Mouse (Mus musculus): ENCODE data around the gene C2cd5. TPM values are rescaled to one million over a fixed set of nuclear protein-coding genes. Genes with fewer than 3 reads are reported as not detected.
"Not testable (repeated sequence)": the region's sequence is repeated elsewhere in the genome, so short reads cannot be mapped to it uniquely, and the experiment has no call there.

Gene C2cd5
- polyA plus RNA-seq, 1 experiment: 16.0 TPM

DNA sequence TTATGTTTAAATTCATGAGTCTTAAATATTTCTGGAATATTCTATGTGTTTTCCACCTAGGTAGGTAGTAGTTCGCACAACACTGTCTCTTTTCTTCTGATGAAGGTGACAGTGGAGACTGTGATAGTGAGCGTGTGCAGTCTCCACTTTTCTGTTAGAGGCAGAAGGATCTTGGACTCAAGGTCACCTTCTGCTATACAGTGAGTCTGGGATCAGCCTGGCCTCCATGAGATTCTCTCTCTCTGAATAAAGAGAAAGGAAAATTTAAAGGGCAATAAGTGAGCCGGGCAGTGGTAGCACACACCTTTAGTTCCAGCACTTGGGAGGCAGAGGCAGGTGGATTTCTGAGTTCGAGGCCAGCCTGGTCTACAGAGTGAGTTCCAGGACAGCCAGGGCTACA is 42.9 kb upstream of the C2cd5 start:
- DNase-seq (ENCODE audit: low read depth in 1 of 2, low spot score in 2 of 2): no peak
- Histone ChIP-seq H3K27ac (ENCODE audit: insufficient read depth, low read length) (no peak overlapping the region), H3K27me3 (ENCODE audit: control insufficient read depth, insufficient read depth, low read length) (no peaks in the 10 kb centered on the region), H3K4me3 (ENCODE audit: extremely low read depth, insufficient read depth, insufficient read length) (no peak overlapping the region), H3K36me3 (ENCODE audit: control insufficient read depth, insufficient read depth, low read length) (no peaks in the 10 kb centered on the region), H3K4me1 (ENCODE audit: control insufficient read depth, insufficient read depth, insufficient read length) (peaks cover 15% of the 10 kb centered on the region)
- no peak for TF ChIP-seq CTCF (IDR thresholded peaks at IDR 0.05; ENCODE audit: extremely low read depth, insufficient read depth, insufficient read length, insufficient replicate concordance)
- WGBS: 94% methylated on average over 4 of the region's 4 CpGs

DNA sequence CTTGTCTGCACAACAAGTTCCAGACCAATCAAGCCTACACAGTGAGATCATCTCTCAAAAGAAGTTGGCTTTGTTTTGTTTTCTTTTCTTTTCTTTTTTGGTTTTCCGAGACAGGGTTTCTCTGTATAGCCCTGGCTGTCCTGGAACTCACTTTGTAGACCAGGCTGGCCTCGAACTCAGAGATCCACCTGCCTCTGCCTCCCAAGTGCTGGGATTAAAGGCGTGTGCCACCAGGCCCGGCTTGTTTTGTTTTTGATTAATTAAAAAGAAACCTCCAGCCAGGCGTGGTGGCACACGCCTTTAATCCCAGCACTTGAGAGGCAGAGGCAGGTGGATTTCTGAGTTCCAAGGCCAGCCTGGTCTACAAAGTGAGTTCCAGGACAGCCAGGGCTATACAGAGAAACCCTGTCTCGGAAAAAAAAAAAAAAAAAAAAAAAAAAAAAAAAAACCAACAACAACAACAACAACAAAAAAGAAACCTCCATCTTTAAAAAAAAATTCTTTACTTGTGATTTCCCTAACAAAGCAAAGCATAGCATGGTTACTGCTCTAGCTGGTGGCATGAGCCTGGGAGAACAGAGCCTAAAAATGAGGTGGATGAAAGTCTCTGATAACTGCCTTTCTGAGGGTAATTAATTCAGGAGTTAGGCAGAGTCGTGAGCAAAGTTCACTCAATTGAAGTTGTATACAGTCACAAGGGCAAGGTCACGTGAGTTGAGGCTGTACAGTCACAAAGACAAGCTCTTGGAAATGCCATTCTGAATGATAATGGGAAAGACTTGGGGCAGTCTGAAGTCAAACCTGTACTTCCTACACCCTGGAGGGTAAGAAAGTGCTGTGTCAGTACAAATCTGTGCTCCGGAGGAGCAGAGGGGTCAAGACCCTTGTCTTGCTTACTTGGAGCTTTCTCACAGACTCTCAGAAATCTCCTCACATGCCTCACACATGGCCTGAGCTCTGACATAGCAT is 42.0 kb upstream of the C2cd5 start:
- not testable (repeated sequence) for H3K36me3 ChIP-seq (ENCODE audit: control insufficient read depth, insufficient read depth, low read length); DNase-seq (ENCODE audit: low read depth in 1 of 2, low spot score in 2 of 2); H3K4me1 ChIP-seq (ENCODE audit: control insufficient read depth, insufficient read depth, insufficient read length); H3K27me3 ChIP-seq (ENCODE audit: control insufficient read depth, insufficient read depth, low read length); H3K4me3 ChIP-seq (ENCODE audit: extremely low read depth, insufficient read depth, insufficient read length); H3K27ac ChIP-seq (ENCODE audit: insufficient read depth, low read length)
- WGBS: 86% methylated on average over 10 of the region's 10 CpGs

DNA sequence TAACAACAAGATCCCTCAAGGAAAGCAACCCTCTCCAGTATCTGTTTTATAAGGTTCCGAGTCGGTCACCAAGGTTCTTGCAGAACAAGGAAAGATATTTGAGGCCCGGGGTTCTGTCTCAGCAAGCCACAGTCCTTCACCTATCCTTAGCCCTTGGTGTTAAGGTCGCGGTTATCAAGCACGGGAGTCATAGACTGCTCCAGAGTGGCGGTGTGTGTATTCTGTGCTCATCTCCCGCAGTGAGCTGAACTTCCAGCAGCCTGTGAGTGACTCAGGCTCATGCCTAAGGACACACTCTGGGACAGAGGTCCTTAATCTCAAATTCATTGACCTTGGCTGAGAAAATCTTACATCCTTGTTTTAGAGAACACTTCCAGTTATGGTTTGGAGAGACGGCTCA is 40.9 kb upstream of the C2cd5 start:
- no peak for DNase-seq (ENCODE audit: low read depth in 1 of 2, low spot score in 2 of 2)
- H3K27me3 ChIP-seq (ENCODE audit: control insufficient read depth, insufficient read depth, low read length): no peaks in the 10 kb centered on the region
- no peak overlapping the region for H3K27ac ChIP-seq (ENCODE audit: insufficient read depth, low read length)
- H3K4me3 ChIP-seq (ENCODE audit: extremely low read depth, insufficient read depth, insufficient read length): no peak overlapping the region
- TF ChIP-seq CTCF (IDR thresholded peaks at IDR 0.05; ENCODE audit: extremely low read depth, insufficient read depth, insufficient read length, insufficient replicate concordance) (no peak), POLR2A (IDR thresholded peaks at IDR 0.05; ENCODE audit: low read depth, low read length) (no peak)
- WGBS: 93% methylated on average over 9 of the region's 9 CpGs
- no peaks in the 10 kb centered on the region for H3K36me3 ChIP-seq (ENCODE audit: control insufficient read depth, insufficient read depth, low read length)
- H3K4me1 ChIP-seq (ENCODE audit: control insufficient read depth, insufficient read depth, insufficient read length): peaks cover 9% of the 10 kb centered on the region

DNA sequence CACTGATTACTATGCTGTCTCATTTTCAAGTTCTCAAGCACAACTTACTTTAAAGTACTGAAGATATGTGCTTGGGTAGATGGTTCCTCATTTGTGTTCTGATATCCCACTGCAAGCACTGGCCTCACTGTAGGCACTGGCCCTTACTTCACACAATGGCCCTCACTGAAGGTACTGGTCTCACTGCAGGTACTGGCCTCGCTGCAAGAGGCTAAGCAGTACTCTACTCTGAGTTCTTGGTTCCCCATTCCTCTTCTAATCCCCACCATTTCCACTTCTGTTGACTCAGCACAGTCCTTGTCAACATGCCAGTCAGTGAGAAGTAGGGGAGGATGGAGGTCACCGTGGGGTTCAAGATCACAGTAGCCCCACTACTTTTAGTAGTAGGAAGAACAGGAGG is 39.5 kb upstream of the C2cd5 start:
- TF ChIP-seq POLR2A (IDR thresholded peaks at IDR 0.05; ENCODE audit: low read depth, low read length) (no peak), CTCF (IDR thresholded peaks at IDR 0.05; ENCODE audit: extremely low read depth, insufficient read depth, insufficient read length, insufficient replicate concordance) (no peak)
- WGBS: 62% methylated on average over 2 of the region's 2 CpGs
- Histone ChIP-seq H3K36me3 (ENCODE audit: control insufficient read depth, insufficient read depth, low read length) (no peaks in the 10 kb centered on the region), H3K4me3 (ENCODE audit: extremely low read depth, insufficient read depth, insufficient read length) (no peak overlapping the region), H3K27me3 (ENCODE audit: control insufficient read depth, insufficient read depth, low read length) (no peaks in the 10 kb centered on the region), H3K4me1 (ENCODE audit: control insufficient read depth, insufficient read depth, insufficient read length) (no peaks in the 10 kb centered on the region), H3K27ac (ENCODE audit: insufficient read depth, low read length) (no peak overlapping the region)
- DNase-seq (ENCODE audit: low read depth in 1 of 2, low spot score in 2 of 2): no peak

DNA sequence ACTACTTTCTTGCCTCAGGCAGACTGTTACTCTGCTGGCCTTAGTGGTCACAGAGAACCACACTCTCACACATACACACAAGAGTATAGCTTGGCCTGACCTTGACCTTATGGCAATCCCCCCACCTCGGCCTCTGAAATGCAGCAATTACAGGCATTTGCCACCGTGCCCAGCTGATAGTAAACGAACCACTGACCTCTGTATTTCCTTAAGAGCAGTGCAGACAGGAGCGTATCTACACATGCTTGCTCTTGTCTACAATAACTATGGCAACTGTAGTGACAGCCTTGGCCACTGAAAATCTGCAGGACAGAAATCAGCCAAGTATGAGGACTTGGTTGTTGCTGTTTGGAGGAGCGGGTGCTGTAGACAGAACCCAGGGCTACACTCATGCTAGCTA is 37.4 kb upstream of the C2cd5 start:
- no peak overlapping the region for H3K27ac ChIP-seq (ENCODE audit: insufficient read depth, low read length)
- H3K36me3 ChIP-seq (ENCODE audit: control insufficient read depth, insufficient read depth, low read length): no peaks in the 10 kb centered on the region
- H3K4me1 ChIP-seq (ENCODE audit: control insufficient read depth, insufficient read depth, insufficient read length): peaks cover 3% of the 10 kb centered on the region; the same call in 1 of the 2 replicates
- H3K4me3 ChIP-seq (ENCODE audit: extremely low read depth, insufficient read depth, insufficient read length): no peak overlapping the region
- DNase-seq (ENCODE audit: low read depth in 1 of 2, low spot score in 2 of 2): no peak
- 92% methylated on average over 5 of the region's 5 CpGs for whole genome bisulfite sequencing
- TF ChIP-seq POLR2A (IDR thresholded peaks at IDR 0.05; ENCODE audit: low read depth, low read length) (no peak), CTCF (IDR thresholded peaks at IDR 0.05; ENCODE audit: extremely low read depth, insufficient read depth, insufficient read length, insufficient replicate concordance) (no peak)
- no peaks in the 10 kb centered on the region for H3K27me3 ChIP-seq (ENCODE audit: control insufficient read depth, insufficient read depth, low read length)

DNA sequence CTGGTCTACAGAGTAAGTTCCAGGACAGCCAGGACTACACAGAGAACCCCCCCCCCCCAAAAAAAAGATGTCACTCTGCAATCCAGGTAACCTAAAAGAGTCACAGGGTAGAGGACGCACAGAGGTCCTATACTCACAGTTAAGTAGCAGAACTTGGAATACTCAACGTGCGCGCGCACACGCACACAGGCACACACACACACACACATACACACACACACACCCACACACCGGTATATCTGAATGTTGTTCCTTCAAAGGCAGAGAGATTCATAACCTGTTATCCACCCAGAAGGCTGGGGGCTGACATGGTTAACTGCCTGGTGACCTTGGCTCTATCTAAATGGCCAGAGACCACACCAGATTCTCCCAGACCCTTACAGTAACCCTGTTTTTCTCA is 36.7 kb upstream of the C2cd5 start:
- Histone ChIP-seq H3K4me1 (ENCODE audit: control insufficient read depth, insufficient read depth, insufficient read length) (peaks cover 5% of the 10 kb centered on the region; the same call in 1 of the 2 replicates), H3K4me3 (ENCODE audit: extremely low read depth, insufficient read depth, insufficient read length) (no peak overlapping the region), H3K27ac (ENCODE audit: insufficient read depth, low read length) (no peak overlapping the region), H3K27me3 (ENCODE audit: control insufficient read depth, insufficient read depth, low read length) (no peaks in the 10 kb centered on the region), H3K36me3 (ENCODE audit: control insufficient read depth, insufficient read depth, low read length) (no peaks in the 10 kb centered on the region)
- DNase-seq (ENCODE audit: low read depth in 1 of 2, low spot score in 2 of 2): no peak
- 96% methylated on average over 7 of the region's 7 CpGs for WGBS
- TF ChIP-seq POLR2A (IDR thresholded peaks at IDR 0.05; ENCODE audit: low read depth, low read length): no peak
- no peak for TF ChIP-seq CTCF (IDR thresholded peaks at IDR 0.05; ENCODE audit: extremely low read depth, insufficient read depth, insufficient read length, insufficient replicate concordance)

DNA sequence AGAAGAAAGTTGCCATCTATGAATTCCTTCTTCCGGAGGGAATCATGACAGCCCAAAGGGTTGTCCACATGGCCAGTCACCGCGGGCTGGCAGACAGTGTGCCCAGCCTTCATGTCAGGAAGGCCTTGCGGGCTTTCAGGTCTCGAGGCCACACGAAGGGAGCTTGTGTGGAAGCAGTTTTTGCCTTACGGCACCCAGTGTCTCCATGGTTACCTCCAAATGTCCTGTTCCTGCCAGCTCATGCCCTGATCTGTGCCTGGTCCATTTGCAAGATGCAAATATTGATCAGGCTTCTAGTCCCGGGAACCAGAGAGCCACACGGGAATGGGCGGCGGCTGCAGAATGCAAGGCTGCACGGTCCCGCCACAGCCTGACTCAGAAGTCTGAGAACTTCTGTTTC is 35.2 kb upstream of the C2cd5 start:
- Histone ChIP-seq H3K27me3 (ENCODE audit: control insufficient read depth, insufficient read depth, low read length) (no peaks in the 10 kb centered on the region), H3K4me3 (ENCODE audit: extremely low read depth, insufficient read depth, insufficient read length) (no peak overlapping the region), H3K36me3 (ENCODE audit: control insufficient read depth, insufficient read depth, low read length) (no peaks in the 10 kb centered on the region), H3K4me1 (ENCODE audit: control insufficient read depth, insufficient read depth, insufficient read length) (peaks cover 5% of the 10 kb centered on the region; the same call in 1 of the 2 replicates), H3K27ac (ENCODE audit: insufficient read depth, low read length) (no peak overlapping the region)
- WGBS: 86% methylated on average over 13 of the region's 13 CpGs
- TF ChIP-seq POLR2A (IDR thresholded peaks at IDR 0.05; ENCODE audit: low read depth, low read length): no peak
- DNase-seq (ENCODE audit: low read depth in 1 of 2, low spot score in 2 of 2): no peak

Measured in spleen, adult 2 months (tissue).